Mouse (Mus musculus) liver, adult 2 months (tissue): ENCODE measurements around the gene Rps11.

Source experiments
- CTCF ChIP-seq: fragments of 200-500 bp; IDR thresholded peaks from 2 replicates; pipeline ENCODE4 v1.5.1; 2011; ENCODE audit warnings: low read depth, low read length, control low read depth
- POLR2A ChIP-seq: fragments of 200-500 bp; IDR thresholded peaks from 2 replicates; pipeline ENCODE4 v1.6.1; 2011; ENCODE audit warnings: low read length, control low read depth; ENCODE audit not compliant: insufficient read depth; ENCODE audit errors: extremely low read depth

DNA sequence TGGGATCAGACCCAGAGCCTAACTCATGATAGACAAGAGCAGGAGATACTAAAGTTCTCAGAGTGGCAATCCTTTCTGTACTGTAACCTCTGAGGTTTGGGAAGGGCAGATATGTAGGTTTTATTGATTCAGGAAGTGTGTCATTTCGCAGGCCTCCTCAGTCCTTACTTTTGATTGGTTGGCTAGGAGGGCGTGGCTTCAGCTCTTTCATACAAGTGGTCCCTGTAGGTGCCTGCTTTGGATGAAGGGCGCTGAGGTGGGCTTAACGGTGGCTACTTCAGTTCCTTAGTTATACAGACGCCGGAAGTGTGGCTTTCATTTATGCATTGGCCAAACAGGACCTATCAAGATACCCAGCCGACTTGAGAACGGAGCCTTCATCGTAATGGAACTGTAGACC lies 31.4 kb upstream of the Rps11 start:
- TF ChIP-seq CTCF (no peak), POLR2A (no peak)
